Comparison of ENCODE assay signal across 26 mouse cellular contexts in genomic region chr3:57527154-57527553, GRCm38 (mm10). TPM values are rescaled to one million over a fixed set of nuclear protein-coding genes. Genes with fewer than 3 reads are reported as not detected.
DNase-seq lines count a peak whose midpoint lies in the region; ATAC-seq and TF ChIP-seq lines count a peak whose summit lies in the region.
"Had no signal": no experiment of that assay in that cellular context is flagged by ENCODE, and none has a peak within 500 bp of the region (broad histone marks: within the 10 kb centered on the region; RNA-seq: fewer than 3 reads in every experiment).

No protein-coding gene starts in this region.

- H3K9me3 ChIP-seq in ES-E14 (ENCODE audit: control insufficient read depth, insufficient read depth, low read depth, low read length): no peaks in the 10 kb centered on the region; the same call in 1 of the 2 replicates
- H3K9me3 ChIP-seq: forebrain, embryonic 12.5 days; hindbrain, embryonic 12.5 days; liver, embryonic 13.5 days had no signal

- H3K27ac ChIP-seq in ES-E14 (ENCODE audit: insufficient read depth, low read depth, low read length, poor library complexity, severe bottlenecking): no peak overlapping the region
- H3K27ac ChIP-seq: forebrain, embryonic 12.5 days; heart, embryonic 15.5 days; hindbrain, embryonic 12.5 days; layer of hippocampus, adult 2 months; limb, embryonic 12.5 days; liver, embryonic 13.5 days; midbrain, embryonic 12.5 days; neural tube, embryonic 12.5 days had no signal

- no peaks in the 10 kb centered on the region for H3K36me3 ChIP-seq in ES-E14 (ENCODE audit: control insufficient read depth, insufficient read depth, low read length, poor library complexity, severe bottlenecking)
- H3K36me3 ChIP-seq: forebrain, embryonic 12.5 days; hindbrain, embryonic 12.5 days; liver, embryonic 13.5 days; midbrain, embryonic 12.5 days; neural tube, embryonic 12.5 days had no signal

- no peak overlapping the region for H3K9ac ChIP-seq in ES-E14 (ENCODE audit: insufficient read depth, low read depth, low read length, poor library complexity, severe bottlenecking)
- H3K9ac ChIP-seq: forebrain, embryonic 12.5 days; heart, embryonic 15.5 days; hindbrain, embryonic 12.5 days; limb, embryonic 12.5 days; liver, embryonic 13.5 days; midbrain, embryonic 12.5 days; neural tube, embryonic 12.5 days had no signal

- H3K4me3 ChIP-seq in ES-E14 (ENCODE audit: insufficient read depth in 1 of 2, low read depth in 1 of 2, low read length in 2 of 2, poor library complexity in 1 of 2, severe bottlenecking in 1 of 2): no peak overlapping the region
- H3K4me3 ChIP-seq: forebrain, embryonic 12.5 days; heart, embryonic 15.5 days; hindbrain, embryonic 12.5 days; layer of hippocampus, adult 2 months; limb, embryonic 12.5 days; liver, embryonic 13.5 days; midbrain, embryonic 12.5 days; neural tube, embryonic 12.5 days had no signal

- in situ Hi-C loops in ES-E14 (cut with MboI; ENCODE audit: low sequenced_read_pairs in 2 of 2, unreplicated experiment in 2 of 2): no loop called here

- ATAC-seq in erythroblast, adult 5-6 weeks (replicated peaks; ENCODE audit: low FRiP score, poor library complexity, severe bottlenecking): no peak
- ATAC-seq: intestine, postnatal 0 days had no signal

- no peaks in the 10 kb centered on the region for H3K4me1 ChIP-seq in ES-E14 (ENCODE audit: control insufficient read depth in 2 of 2, insufficient read depth in 2 of 2, low read length in 2 of 2, poor library complexity in 1 of 2)
- H3K4me1 ChIP-seq: forebrain, embryonic 12.5 days; hindbrain, embryonic 12.5 days; liver, embryonic 13.5 days; midbrain, embryonic 12.5 days; neural tube, embryonic 12.5 days had no signal

- DNase-seq in heart, adult 18-20 months: peak; percentile 58 to 70
- DNase-seq in heart, adult 8-10 months (ENCODE audit: low spot score): no peak
- DNase-seq in 3134 (ENCODE audit: extremely low read depth, insufficient read length, low spot score) (peak; percentile 16), ES-E14 (ENCODE audit: low read depth, low spot score) (no peak)
- peak; percentile 82 for DNase-seq in gonadal fat pad, adult 2 months (ENCODE audit: low read depth)
- no peak for DNase-seq in cerebellum, postnatal 4 days (ENCODE audit: low spot score in 2 of 2)
- DNase-seq: adrenal gland, postnatal 36 days; cerebellum, adult 11 months; cerebellum, postnatal 10 days; gastrocnemius, postnatal 36 days; kidney, postnatal 25 days; liver, embryonic 13.5 days; lung, adult 2 months; lung, postnatal 14 days; right cerebral cortex, postnatal 25 days; thymus, postnatal 14 days had no signal

TF ChIP-seq in ES-E14, 5 proteins besides CTCF, POLR2A, EP300 and RAD21:
- TF ChIP-seq HCFC1 (IDR thresholded peaks at IDR 0.05; ENCODE audit: borderline replicate concordance, insufficient read depth, low read length) (no peak), ZNF384 (IDR thresholded peaks at IDR 0.05; ENCODE audit: low read depth, low read length) (peak; percentile 49; the same call in 1 of the 2 replicates)

RNA-seq across cellular contexts. Expression of gene Wwtr1, which starts 48.6 kb away (rescaled TPM):
- 10 to 100 TPM; 39.4 to 47.3 TPM for total RNA-seq in heart, adult 18-20 months (2021)
- total RNA-seq in heart, adult 8-10 months (2022): 10 to 100 TPM; 39.7 to 50.1 (median 46.3) TPM
- 12.6 and 20.0 TPM in 2 replicates for total RNA-seq in ES-E14 (2012; rRNA removed)
- 37.0 and 50.1 TPM in 2 replicates for polyA plus RNA-seq in gonadal fat pad, adult 2 months (2012; rRNA removed)
- not detected in 2 replicates for total RNA-seq in erythroblast, adult 5-6 weeks (2015; ENCODE audit: low replicate concordance)
- not detected in 2 replicates for total RNA-seq in erythroblast, adult 5-6 weeks (2017; ENCODE audit: low replicate concordance)
- total RNA-seq: monocyte, adult 5-6 weeks had no signal

Comparison
In these comparisons a context has a peak if more than half of its experiments do, and no peak if none do; other contexts are left out.
1. DNase-seq: peak in heart, adult 18-20 months (2 of 2), 3134 (single experiment) and gonadal fat pad, adult 2 months (single experiment); none in heart, adult 8-10 months (single experiment), ES-E14 (single experiment) and cerebellum, postnatal 4 days (0 of 2).
2. RNA of gene Wwtr1, which starts 48.6 kb away (total RNA-seq): 39.7 to 50.1 TPM in heart, adult 8-10 months, 39.4 to 47.3 TPM in heart, adult 18-20 months and 12.6 to 20.0 TPM in ES-E14; not detected in erythroblast, adult 5-6 weeks; every median in the first group is over 10 times any median in the second.